Mouse (Mus musculus): Measurements from ENCODE around the gene Olfr518. TPM values are rescaled to one million over a fixed set of nuclear protein-coding genes. Genes with fewer than 3 reads are reported as not detected.
A peak's percentile ranks its signal among the peaks of the same experiment; 100 is the strongest.

Gene Olfr518
- polyA plus RNA-seq (2015; fragmentation: Nextera tagmentation; extraction: Ambion mirVana) = not detected in 2 replicates

GRCm38 (mm10) chr7:108884906-108885305, at the start of gene Olfr518:
Gene Olfr518 (minus strand): TSS chr7:108885006.
- no peak for ATAC-seq (ENCODE audit: low FRiP score, low read depth)
- Histone ChIP-seq H3K9me3 (no peaks in the 10 kb centered on the region), H3K27me3 (no peaks in the 10 kb centered on the region), H3K4me3 (no peak within 1 kb of the TSS), H3K27ac (no peak within 1 kb of the TSS), H3K36me3 (no peaks in the 10 kb centered on the region), H3K9ac (no peak within 1 kb of the TSS), H3K4me1 (no peaks in the 10 kb centered on the region), H3K4me2 (replicated peaks) (no peak within 1 kb of the TSS)
- WGBS = 79% methylated on average over 4 of the region's 4 CpGs

GRCm38 (mm10) chr7:108933794-108934731, 49.3 kb upstream of the Olfr518 start, which contains the start of gene Eif3f:
Gene Eif3f (plus strand): TSS chr7:108934417.
- Histone ChIP-seq H3K4me3 (peak within 1 kb of the TSS; percentile 97), H3K4me2 (replicated peaks) (peak within 1 kb of the TSS; percentile 82), H3K27me3 (no peaks in the 10 kb centered on the region), H3K9ac (peak within 1 kb of the TSS; percentile 96), H3K27ac (peak within 1 kb of the TSS; percentile 79), H3K36me3 (peaks cover 27% of the 10 kb centered on the region), H3K9me3 (no peaks in the 10 kb centered on the region), H3K4me1 (peaks cover 21% of the 10 kb centered on the region)
- peak; percentile 97 for ATAC-seq (ENCODE audit: low FRiP score, low read depth)
- WGBS = 2% methylated on average over 50 of the region's 50 CpGs

GRCm38 (mm10) chr7:108929726-108930393, 45.1 kb upstream of the Olfr518 start, which contains the start of gene Nlrp10:
Gene Nlrp10 (minus strand): TSS chr7:108930178.
- ATAC-seq (ENCODE audit: low FRiP score, low read depth) = no peak
- Histone ChIP-seq H3K27me3 (no peaks in the 10 kb centered on the region), H3K9me3 (no peaks in the 10 kb centered on the region), H3K4me2 (replicated peaks) (no peak within 1 kb of the TSS), H3K4me1 (peaks cover 1% of the 10 kb centered on the region), H3K9ac (no peak within 1 kb of the TSS), H3K4me3 (no peak within 1 kb of the TSS), H3K27ac (no peak within 1 kb of the TSS), H3K36me3 (no peaks in the 10 kb centered on the region)
- WGBS = 67% methylated on average over 6 of the region's 6 CpGs

- H3K4me2 ChIP-seq (replicated peaks) = no peak overlapping the region
- no peaks in the 10 kb centered on the region for H3K36me3 ChIP-seq
- no peaks in the 10 kb centered on the region for H3K27me3 ChIP-seq
- H3K27ac ChIP-seq = no peak overlapping the region
- ATAC-seq (ENCODE audit: low FRiP score, low read depth) = no peak
- no peak overlapping the region for H3K4me3 ChIP-seq
- no peak overlapping the region for H3K9ac ChIP-seq
- H3K4me1 ChIP-seq = no peaks in the 10 kb centered on the region
- no peaks in the 10 kb centered on the region for H3K9me3 ChIP-seq
- 81% methylated on average over 11 of the region's 11 CpGs for WGBS
These were observed 43.7 kb upstream of the Olfr518 start for GRCm38 (mm10) chr7:108928280-108929188.

- H3K9me3 ChIP-seq = no peaks in the 10 kb centered on the region
- H3K4me2 ChIP-seq (replicated peaks) = no peak overlapping the region
- H3K9ac ChIP-seq = no peak overlapping the region
- no peak overlapping the region for H3K27ac ChIP-seq
- WGBS = 68% methylated on average over 4 of the region's 4 CpGs
- no peak for ATAC-seq (ENCODE audit: low FRiP score, low read depth)
- H3K36me3 ChIP-seq = no peaks in the 10 kb centered on the region
- H3K27me3 ChIP-seq = no peaks in the 10 kb centered on the region
- no peak overlapping the region for H3K4me3 ChIP-seq
- H3K4me1 ChIP-seq = no peaks in the 10 kb centered on the region
These were observed 42.2 kb upstream of the Olfr518 start for GRCm38 (mm10) chr7:108927043-108927442.

- H3K27me3 ChIP-seq = no peaks in the 10 kb centered on the region
- no peaks in the 10 kb centered on the region for H3K9me3 ChIP-seq
- 77% methylated on average over 2 of the region's 2 CpGs for whole genome bisulfite sequencing
- H3K27ac ChIP-seq = no peak overlapping the region
- no peak overlapping the region for H3K4me3 ChIP-seq
- H3K9ac ChIP-seq = no peak overlapping the region
- H3K36me3 ChIP-seq = no peaks in the 10 kb centered on the region
- H3K4me2 ChIP-seq (replicated peaks) = no peak overlapping the region
- ATAC-seq (ENCODE audit: low FRiP score, low read depth) = no peak
- no peaks in the 10 kb centered on the region for H3K4me1 ChIP-seq
These were observed 19.2 kb upstream of the Olfr518 start for GRCm38 (mm10) chr7:108903969-108904368.

GRCm38 (mm10) chr7:108894320-108894719, 9.5 kb upstream of the Olfr518 start, which contains the start of gene Olfr519:
Gene Olfr519 (minus strand): TSS chr7:108894420.
- ATAC-seq (ENCODE audit: low FRiP score, low read depth) = no peak
- Histone ChIP-seq H3K27me3 (no peaks in the 10 kb centered on the region), H3K9me3 (no peaks in the 10 kb centered on the region)

GRCm38 (mm10) chr7:108872279-108872678, 12.5 kb downstream of the Olfr518 start, which contains the start of gene Olfr517:
Gene Olfr517 (minus strand): TSS chr7:108872379.
- Histone ChIP-seq H3K4me1 (no peaks in the 10 kb centered on the region), H3K36me3 (no peaks in the 10 kb centered on the region), H3K9me3 (no peaks in the 10 kb centered on the region), H3K27me3 (no peaks in the 10 kb centered on the region), H3K9ac (no peak within 1 kb of the TSS), H3K4me2 (replicated peaks) (no peak within 1 kb of the TSS), H3K4me3 (no peak within 1 kb of the TSS), H3K27ac (no peak within 1 kb of the TSS)
- 66% methylated on average over 2 of the region's 2 CpGs for WGBS
- no peak for ATAC-seq (ENCODE audit: low FRiP score, low read depth)

More at GRCm38 (mm10) chr7:108894320-108894719, 9.5 kb upstream of the Olfr518 start, which contains the start of gene Olfr519:
- no peak within 1 kb of the TSS for H3K4me2 ChIP-seq (replicated peaks)
- no peak within 1 kb of the TSS for H3K9ac ChIP-seq
- H3K4me3 ChIP-seq = no peak within 1 kb of the TSS
- H3K4me1 ChIP-seq = no peaks in the 10 kb centered on the region
- H3K27ac ChIP-seq = no peak within 1 kb of the TSS
- WGBS = 89% methylated on average over 5 of the region's 5 CpGs
- no peaks in the 10 kb centered on the region for H3K36me3 ChIP-seq

GRCm38 (mm10) chr7:108850429-108850828, 34.4 kb downstream of the Olfr518 start, which contains the start of gene Olfr516:
Gene Olfr516 (minus strand): TSS chr7:108850529.
- 90% methylated on average over 2 of the region's 2 CpGs for WGBS
- H3K36me3 ChIP-seq = no peaks in the 10 kb centered on the region

More at GRCm38 (mm10) chr7:108850429-108850828, 34.4 kb downstream of the Olfr518 start, which contains the start of gene Olfr516:
- Histone ChIP-seq H3K4me2 (replicated peaks) (no peak within 1 kb of the TSS), H3K4me1 (no peaks in the 10 kb centered on the region), H3K4me3 (no peak within 1 kb of the TSS), H3K9ac (no peak within 1 kb of the TSS), H3K27ac (no peak within 1 kb of the TSS), H3K9me3 (no peaks in the 10 kb centered on the region), H3K27me3 (no peaks in the 10 kb centered on the region)
- no peak for ATAC-seq (ENCODE audit: low FRiP score, low read depth)
